Mouse (Mus musculus): ENCODE measurements around the gene Olfr1037.
"Not testable (repeated sequence)": the region's sequence is repeated elsewhere in the genome, so short reads cannot be mapped to it uniquely, and the experiment has no call there.

Gene Olfr1037

GRCm38 (mm10) chr2:86087285-86087684 lies at the start of gene Olfr1037:
Olfr1037 (minus strand) TSS chr2:86087385.
- no peak for DNase-seq (ENCODE audit: low read depth, low spot score)

GRCm38 (mm10) chr2:86135828-86136227 lies 48.6 kb upstream of the Olfr1037 start, which contains the start of gene Olfr1039:
Olfr1039 (minus strand) TSS chr2:86135928.
- DNase-seq (ENCODE audit: low read depth, low spot score): no peak

GRCm38 (mm10) chr2:86080478-86080877 lies 6.7 kb downstream of the Olfr1037 start:
- not testable (repeated sequence) for DNase-seq (ENCODE audit: low read depth, low spot score)

GRCm38 (mm10) chr2:86073692-86074091 lies 13.5 kb downstream of the Olfr1037 start, which contains the start of gene Olfr1036:
Olfr1036 (plus strand) TSS chr2:86073992.
- DNase-seq (ENCODE audit: low read depth, low spot score): not testable (repeated sequence)

GRCm38 (mm10) chr2:86070189-86070588 lies 17.0 kb downstream of the Olfr1037 start:
- DNase-seq (ENCODE audit: low read depth, low spot score): no peak

GRCm38 (mm10) chr2:86063766-86064165 lies 23.4 kb downstream of the Olfr1037 start:
- DNase-seq (ENCODE audit: low read depth, low spot score): not testable (repeated sequence)

- DNase-seq (ENCODE audit: low read depth, low spot score): not testable (repeated sequence)
Observed at GRCm38 (mm10) chr2:86050777-86051176, 36.4 kb downstream of the Olfr1037 start.

GRCm38 (mm10) chr2:86045561-86045960 lies 41.6 kb downstream of the Olfr1037 start, which contains the start of gene Olfr1034:
Olfr1034 (plus strand) TSS chr2:86045861.
- no peak for DNase-seq (ENCODE audit: low read depth, low spot score)
